Mouse (Mus musculus): ENCODE results near the gene Arhgap29. TPM values are rescaled to one million over a fixed set of nuclear protein-coding genes. Genes with fewer than 3 reads are reported as not detected.

The Arhgap29 gene
- total and polyA plus RNA-seq, 2 experiments from 2014 or later = 12.6 to 34.6 TPM

DNA sequence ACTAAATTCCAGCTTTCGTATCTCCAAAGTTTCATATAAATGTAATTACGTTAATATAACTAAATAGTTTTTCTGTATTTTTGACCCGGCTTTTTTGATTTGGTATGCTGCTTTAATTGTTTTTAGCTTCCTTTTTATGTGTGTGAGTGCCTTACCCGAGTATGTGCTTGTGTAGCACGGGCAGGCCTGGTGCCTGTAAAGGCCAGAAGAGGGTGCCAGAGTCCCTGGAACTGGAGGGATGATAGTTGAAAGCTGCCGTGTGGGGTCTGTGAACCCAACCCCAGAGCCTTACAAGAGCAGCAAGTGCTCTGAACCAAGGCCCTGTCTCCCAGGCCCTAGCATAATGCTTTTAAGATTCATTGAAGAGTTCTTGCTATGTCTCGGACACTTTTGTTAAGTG, 4.4 kb downstream of the Arhgap29 start:
- 87% methylated on average over 7 of the region's 7 CpGs for WGBS
- Histone ChIP-seq H3K4me1 (ENCODE audit: insufficient read depth, low read length) (0 out of 2 replicates have a peak, but pooled peaks cover 3% of the 10 kb centered on the region), H3K27me3 (ENCODE audit: insufficient read depth, low read length) (peaks cover 13% of the 10 kb centered on the region; the same call in 1 of the 2 replicates), H3K36me3 (ENCODE audit: insufficient read depth, low read length) (no peaks in the 10 kb centered on the region), H3K9me3 (ENCODE audit: low read length) (no peaks in the 10 kb centered on the region), H3K4me2 (ENCODE audit: low read depth, low read length, poor library complexity, severe bottlenecking) (no peak overlapping the region), H3K4me3 (ENCODE audit: low read depth, low read length) (no peak overlapping the region), H3K27ac (ENCODE audit: low read depth, low read length) (no peak overlapping the region), H3K9ac (replicated peaks; ENCODE audit: low read length, poor library complexity, severe bottlenecking) (no peak overlapping the region)
- peak; percentile 25 for TF ChIP-seq CTCF (IDR thresholded peaks at IDR 0.05)
- ATAC-seq (ENCODE audit: low FRiP score) (no peak), DNase-seq (ENCODE audit: low spot score) (no peak)

DNA sequence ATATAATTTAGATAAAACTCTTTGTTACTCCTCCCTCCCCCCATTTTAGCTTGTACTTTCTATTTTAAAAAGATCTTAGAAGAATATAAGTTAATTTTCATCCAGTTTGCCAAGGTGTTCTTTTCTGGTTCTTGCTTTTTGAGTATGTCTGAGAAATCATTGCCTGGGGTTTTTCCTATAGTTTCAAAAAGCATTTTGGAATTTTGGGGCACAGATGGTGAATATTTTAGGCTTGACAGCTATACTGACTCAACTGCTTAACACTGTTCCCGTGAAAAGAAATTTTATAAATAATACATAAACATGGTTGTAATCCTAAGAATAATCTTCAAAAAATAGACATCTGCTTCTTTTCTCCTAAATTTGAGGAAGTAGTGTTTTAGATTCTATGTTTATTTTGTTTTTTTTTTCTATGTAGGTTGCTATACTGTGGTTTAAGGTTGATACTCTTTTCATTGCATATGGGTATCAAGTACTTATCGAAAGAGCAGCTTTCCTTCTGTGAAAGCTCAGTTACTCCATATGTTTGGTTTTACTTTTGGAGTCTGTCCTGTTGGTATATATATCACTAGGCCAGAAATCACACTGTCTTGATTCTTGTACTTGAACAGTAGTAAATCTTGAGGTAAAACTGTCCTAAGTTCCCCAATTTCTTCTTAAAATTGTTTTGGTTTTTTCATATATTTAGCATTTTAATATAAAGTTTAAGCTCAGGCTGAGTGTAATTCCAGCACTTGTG, 5.4 kb downstream of the Arhgap29 start:
- TF ChIP-seq CTCF (IDR thresholded peaks at IDR 0.05) = no peak
- 86% methylated on average over 2 of the region's 2 CpGs for WGBS
- Histone ChIP-seq H3K4me1 (ENCODE audit: insufficient read depth, low read length) (0 out of 2 replicates have a peak, but pooled peaks cover 3% of the 10 kb centered on the region), H3K27ac (ENCODE audit: low read depth, low read length) (no peak overlapping the region), H3K27me3 (ENCODE audit: insufficient read depth, low read length) (peaks cover 8% of the 10 kb centered on the region; the same call in 1 of the 2 replicates), H3K9ac (replicated peaks; ENCODE audit: low read length, poor library complexity, severe bottlenecking) (no peak overlapping the region), H3K36me3 (ENCODE audit: insufficient read depth, low read length) (no peaks in the 10 kb centered on the region), H3K4me3 (ENCODE audit: low read depth, low read length) (no peak overlapping the region), H3K4me2 (ENCODE audit: low read depth, low read length, poor library complexity, severe bottlenecking) (no peak overlapping the region), H3K9me3 (ENCODE audit: low read length) (no peaks in the 10 kb centered on the region)
- no peak for DNase-seq (ENCODE audit: low spot score)
- ATAC-seq (ENCODE audit: low FRiP score) = no peak

DNA sequence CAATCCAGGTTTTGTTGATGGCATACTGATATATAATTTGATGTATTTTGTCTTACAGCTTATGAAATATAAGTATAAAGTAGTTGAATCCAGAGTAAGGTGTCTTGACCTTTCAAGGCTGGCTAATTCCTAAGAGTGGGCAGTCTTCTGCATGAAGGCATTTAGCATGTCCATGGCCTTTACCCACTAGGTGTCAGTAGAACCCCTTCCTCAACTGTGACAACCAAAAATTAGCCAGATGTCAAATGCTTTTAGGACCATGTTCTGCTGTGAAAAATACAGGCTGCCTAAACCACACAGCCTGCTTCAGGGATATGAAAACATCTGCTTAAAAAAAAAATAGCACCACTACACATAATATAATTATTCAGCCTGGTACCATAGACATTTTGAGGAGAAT, 11.8 kb downstream of the Arhgap29 start:
- Histone ChIP-seq H3K27ac (ENCODE audit: low read depth, low read length) (no peak overlapping the region), H3K27me3 (ENCODE audit: insufficient read depth, low read length) (peaks cover 3% of the 10 kb centered on the region; the same call in 1 of the 2 replicates), H3K9ac (replicated peaks; ENCODE audit: low read length, poor library complexity, severe bottlenecking) (no peak overlapping the region), H3K4me3 (ENCODE audit: low read depth, low read length) (no peak overlapping the region), H3K4me2 (ENCODE audit: low read depth, low read length, poor library complexity, severe bottlenecking) (no peak overlapping the region), H3K9me3 (ENCODE audit: low read length) (no peaks in the 10 kb centered on the region), H3K36me3 (ENCODE audit: insufficient read depth, low read length) (no peaks in the 10 kb centered on the region), H3K4me1 (ENCODE audit: insufficient read depth, low read length) (peaks cover 4% of the 10 kb centered on the region; the same call in 1 of the 2 replicates)
- ATAC-seq (ENCODE audit: low FRiP score) = no peak
- peak; percentile 79 for DNase-seq (ENCODE audit: low spot score)
- TF ChIP-seq CTCF (IDR thresholded peaks at IDR 0.05) = peak; percentile 92

DNA sequence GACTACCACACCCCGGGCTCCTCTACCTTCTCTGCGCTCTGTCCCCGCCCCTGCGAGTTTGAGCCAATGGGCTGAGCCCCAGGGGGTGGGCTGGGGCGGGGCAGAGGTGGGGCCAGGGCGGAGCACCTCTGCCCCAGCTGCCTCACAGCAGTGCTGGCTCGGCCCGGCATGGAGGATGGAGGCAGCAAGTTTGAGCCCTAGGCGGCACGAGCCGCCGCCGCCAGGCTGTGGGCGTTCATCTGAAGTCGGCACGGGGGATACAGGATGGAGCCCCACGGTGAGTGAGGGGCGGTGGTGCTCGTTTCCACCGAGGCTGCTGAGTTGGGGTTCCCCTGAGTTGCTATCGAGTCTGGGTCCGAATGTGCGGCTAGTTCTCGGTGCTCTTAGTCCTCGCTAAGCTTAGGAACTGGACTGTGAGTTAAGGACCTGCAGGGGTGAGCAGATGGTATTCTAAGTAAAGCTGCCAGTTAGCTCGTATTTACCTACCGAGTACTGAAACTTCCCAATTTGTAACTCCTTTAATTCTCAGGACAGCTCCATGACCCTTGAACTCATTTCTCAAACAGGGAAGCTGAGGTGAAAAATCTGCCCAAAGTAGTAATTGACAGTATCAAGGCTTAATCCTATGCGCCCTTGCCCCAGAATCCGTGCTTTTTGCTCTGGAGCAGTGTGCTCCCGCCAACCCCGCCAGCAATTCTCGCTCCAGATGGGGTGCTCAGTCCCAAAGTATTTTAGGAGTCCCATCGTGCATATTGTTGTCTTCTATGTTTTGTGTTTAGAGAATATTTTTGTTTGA, 15.5 kb downstream of the Arhgap29 start:
- Histone ChIP-seq H3K9me3 (ENCODE audit: low read length) (no peaks in the 10 kb centered on the region), H3K36me3 (ENCODE audit: insufficient read depth, low read length) (no peaks in the 10 kb centered on the region), H3K4me2 (ENCODE audit: low read depth, low read length, poor library complexity, severe bottlenecking) (peak overlapping the region; percentile 92), H3K27me3 (ENCODE audit: insufficient read depth, low read length) (peaks cover 3% of the 10 kb centered on the region; the same call in 1 of the 2 replicates), H3K27ac (ENCODE audit: low read depth, low read length) (no peak overlapping the region), H3K4me1 (ENCODE audit: insufficient read depth, low read length) (peaks cover 4% of the 10 kb centered on the region; the same call in 1 of the 2 replicates), H3K4me3 (ENCODE audit: low read depth, low read length) (peak overlapping the region; percentile 47), H3K9ac (replicated peaks; ENCODE audit: low read length, poor library complexity, severe bottlenecking) (peak overlapping the region; percentile 50; the same call in 1 of the 2 replicates)
- ATAC-seq (ENCODE audit: low FRiP score) (peak; percentile 83), DNase-seq (ENCODE audit: low spot score) (peak; percentile 72)
- no peak for TF ChIP-seq CTCF (IDR thresholded peaks at IDR 0.05)
- 2% methylated on average over 33 of the region's 33 CpGs for WGBS

DNA sequence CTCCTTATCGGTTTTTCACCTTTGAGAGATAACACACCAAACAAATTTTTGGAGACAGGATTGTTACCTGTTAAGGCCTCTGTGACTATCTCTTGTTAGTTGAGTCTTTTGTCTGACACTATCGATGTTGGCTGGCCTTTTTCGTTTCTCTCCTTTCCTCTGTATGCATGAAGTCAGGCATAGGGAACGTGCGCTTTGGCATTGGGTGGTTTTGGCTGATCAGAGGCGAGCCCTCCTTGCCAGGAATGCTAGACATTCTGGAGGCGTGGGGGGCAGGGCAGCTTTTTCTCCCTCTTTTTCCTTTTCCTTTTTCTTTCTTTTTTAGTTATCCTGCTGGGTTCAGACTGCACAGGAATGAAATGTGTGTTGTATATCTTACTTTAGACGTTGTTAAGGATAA, 16.3 kb downstream of the Arhgap29 start:
- Histone ChIP-seq H3K27me3 (ENCODE audit: insufficient read depth, low read length) (peaks cover 3% of the 10 kb centered on the region; the same call in 1 of the 2 replicates), H3K27ac (ENCODE audit: low read depth, low read length) (no peak overlapping the region), H3K36me3 (ENCODE audit: insufficient read depth, low read length) (no peaks in the 10 kb centered on the region), H3K4me3 (ENCODE audit: low read depth, low read length) (peak overlapping the region; percentile 47; the same call in 1 of the 2 replicates), H3K4me2 (ENCODE audit: low read depth, low read length, poor library complexity, severe bottlenecking) (no peak overlapping the region), H3K9me3 (ENCODE audit: low read length) (no peaks in the 10 kb centered on the region), H3K4me1 (ENCODE audit: insufficient read depth, low read length) (peaks cover 4% of the 10 kb centered on the region; the same call in 1 of the 2 replicates), H3K9ac (replicated peaks; ENCODE audit: low read length, poor library complexity, severe bottlenecking) (no peak overlapping the region)
- WGBS = 18% methylated on average over 8 of the region's 8 CpGs
- DNase-seq (ENCODE audit: low spot score) (peak; percentile 22), ATAC-seq (ENCODE audit: low FRiP score) (no peak)
- TF ChIP-seq CTCF (IDR thresholded peaks at IDR 0.05) = no peak
